Mouse (Mus musculus): Measurements from ENCODE around the gene Dennd4c.

GRCm38 (mm10) chr4:86725175-86725574 lies 23.2 kb upstream of the Dennd4c start:
- TF ChIP-seq CTCF (conservative IDR thresholded peaks at IDR 0.05 in 1 of 2, IDR thresholded peaks at IDR 0.05 in 1 of 2; ENCODE audit: low read depth in 2 of 2, low read length in 2 of 2) (no peak), POLR2A (IDR thresholded peaks at IDR 0.05; ENCODE audit: low read depth, low read length) (no peak), EP300 (IDR thresholded peaks at IDR 0.05; ENCODE audit: low read length) (no peak), ZC3H11A (IDR thresholded peaks at IDR 0.05; ENCODE audit: low read depth, low read length) (no peak), USF1 (IDR thresholded peaks at IDR 0.05; ENCODE audit: low read depth, low read length) (no peak), ETS1 (conservative IDR thresholded peaks at IDR 0.05; ENCODE audit: low read depth, low read length) (no peak), RCOR1 (conservative IDR thresholded peaks at IDR 0.05; ENCODE audit: low read depth, low read length) (no peak), NRF1 (IDR thresholded peaks at IDR 0.05; ENCODE audit: low read depth, low read length) (no peak), MAZ (IDR thresholded peaks at IDR 0.05; ENCODE audit: low read depth, low read length) (no peak), SIN3A (IDR thresholded peaks at IDR 0.05; ENCODE audit: low read length) (no peak), GABPA (IDR thresholded peaks at IDR 0.05; ENCODE audit: insufficient replicate concordance, low read depth, low read length) (no peak)
